ENCODE assay signal across 14 mouse cellular contexts in genomic region chr15:91063845-91064244, GRCm38 (mm10). TPM values are rescaled to one million over a fixed set of nuclear protein-coding genes. Genes with fewer than 3 reads are reported as not detected.
A peak's percentile ranks its signal among the peaks of the same experiment; 100 is the strongest.
DNase-seq lines count a peak whose midpoint lies in the region; ATAC-seq lines count a peak whose summit lies in the region.
"Had no signal": no experiment of that assay in that cellular context is flagged by ENCODE, and none has a peak within 500 bp of the region (broad histone marks: within the 10 kb centered on the region; RNA-seq: fewer than 3 reads in every experiment).

No protein-coding gene starts in this region.

- intact Hi-C loops in left cerebral cortex, postnatal 4 days (cut with DNase I), result no loop called here
- intact Hi-C loops in left cerebral cortex, postnatal 36 days (cut with DNase I), result no loop called here

- WGBS in forebrain, embryonic 16.5 days, result 35% methylated on average over 7 of the region's 7 CpGs
- WGBS in midbrain, embryonic 15.5 days, result 49% methylated on average over 7 of the region's 7 CpGs
- WGBS in intestine, embryonic 16.5 days, result 68% methylated on average over 7 of the region's 7 CpGs

- no peaks in the 10 kb centered on the region for H3K36me3 ChIP-seq in forebrain, embryonic 16.5 days (ENCODE audit: control insufficient read depth, insufficient read depth)
- no peaks in the 10 kb centered on the region for H3K36me3 ChIP-seq in midbrain, embryonic 15.5 days (replicated peaks)
- no peaks in the 10 kb centered on the region for H3K36me3 ChIP-seq in intestine, embryonic 16.5 days (ENCODE audit: control insufficient read depth, insufficient read depth, low read length)
- H3K36me3 ChIP-seq: embryonic facial prominence, embryonic 15.5 days; neural tube, embryonic 12.5 days had no signal

- DNase-seq in heart, adult 11 months, result peak; percentile 23
- no peak for DNase-seq in heart, adult 9 months (ENCODE audit: low spot score in 2 of 2)
- peak; percentile 60 for DNase-seq in left cerebral cortex, postnatal 4 days
- no peak for DNase-seq in left cerebral cortex, postnatal 36 days (ENCODE audit: low spot score in 2 of 2)
- no peak for DNase-seq in right cerebral cortex, postnatal 36 days (ENCODE audit: low spot score in 2 of 2)
- DNase-seq: kidney, postnatal 36 days; lung, postnatal 14 days; thymus, adult 18-20 months had no signal

- H3K9me3 ChIP-seq in forebrain, embryonic 16.5 days (ENCODE audit: control insufficient read depth, low read length), result peaks cover 3% of the 10 kb centered on the region; the same call in 1 of the 2 replicates
- H3K9me3 ChIP-seq in midbrain, embryonic 15.5 days, result no peaks in the 10 kb centered on the region
- H3K9me3 ChIP-seq in intestine, embryonic 16.5 days (ENCODE audit: control insufficient read depth, low read length), result no peaks in the 10 kb centered on the region
- H3K9me3 ChIP-seq: embryonic facial prominence, embryonic 15.5 days had no signal

- peaks cover 6% of the 10 kb centered on the region for H3K4me1 ChIP-seq in forebrain, embryonic 16.5 days (replicated peaks; ENCODE audit: control insufficient read depth, insufficient read depth, low read length)
- H3K4me1 ChIP-seq in midbrain, embryonic 15.5 days, result 0 out of 2 replicates have a peak, but pooled peaks cover 2% of the 10 kb centered on the region
- H3K4me1 ChIP-seq in intestine, embryonic 16.5 days (ENCODE audit: control insufficient read depth, insufficient read depth, low read length), result no peaks in the 10 kb centered on the region
- H3K4me1 ChIP-seq: embryonic facial prominence, embryonic 15.5 days; neural tube, embryonic 12.5 days had no signal

- no peak overlapping the region for H3K9ac ChIP-seq in forebrain, embryonic 16.5 days (replicated peaks; ENCODE audit: low read depth, low read length)
- no peak overlapping the region for H3K9ac ChIP-seq in midbrain, embryonic 15.5 days
- H3K9ac ChIP-seq in intestine, embryonic 16.5 days (ENCODE audit: low read depth, low read length), result no peak overlapping the region
- H3K9ac ChIP-seq: embryonic facial prominence, embryonic 15.5 days; liver, embryonic 14.5 days; neural tube, embryonic 12.5 days had no signal

- peak overlapping the region; percentile 58 for H3K27ac ChIP-seq in forebrain, embryonic 16.5 days (ENCODE audit: low read length)
- no peak overlapping the region for H3K27ac ChIP-seq in midbrain, embryonic 15.5 days
- no peak overlapping the region for H3K27ac ChIP-seq in intestine, embryonic 16.5 days (ENCODE audit: low read length)
- H3K27ac ChIP-seq: embryonic facial prominence, embryonic 15.5 days; liver, embryonic 14.5 days; neural tube, embryonic 12.5 days had no signal

- no peak overlapping the region for H3K4me3 ChIP-seq in forebrain, embryonic 16.5 days (replicated peaks; ENCODE audit: low read length)
- H3K4me3 ChIP-seq in midbrain, embryonic 15.5 days, result no peak overlapping the region
- H3K4me3 ChIP-seq in intestine, embryonic 16.5 days (ENCODE audit: low read length), result no peak overlapping the region
- H3K4me3 ChIP-seq: embryonic facial prominence, embryonic 15.5 days; neural tube, embryonic 12.5 days had no signal

- H3K27me3 ChIP-seq in forebrain, embryonic 16.5 days (replicated peaks; ENCODE audit: control insufficient read depth, insufficient read depth, low read length), result no peaks in the 10 kb centered on the region
- no peaks in the 10 kb centered on the region for H3K27me3 ChIP-seq in midbrain, embryonic 15.5 days (replicated peaks)
- no peaks in the 10 kb centered on the region for H3K27me3 ChIP-seq in intestine, embryonic 16.5 days (replicated peaks; ENCODE audit: control insufficient read depth, insufficient read depth, low read length)
- H3K27me3 ChIP-seq: embryonic facial prominence, embryonic 15.5 days; neural tube, embryonic 12.5 days had no signal

- peak overlapping the region; percentile 28; the same call in 1 of the 2 replicates for H3K4me2 ChIP-seq in forebrain, embryonic 16.5 days (ENCODE audit: low read length)
- H3K4me2 ChIP-seq in midbrain, embryonic 15.5 days, result no peak overlapping the region
- no peak overlapping the region for H3K4me2 ChIP-seq in intestine, embryonic 16.5 days (ENCODE audit: low read depth, low read length)
- H3K4me2 ChIP-seq: embryonic facial prominence, embryonic 15.5 days; neural tube, embryonic 12.5 days had no signal

- peak; percentile 92 for ATAC-seq in forebrain, embryonic 16.5 days
- ATAC-seq in midbrain, embryonic 15.5 days (replicated peaks), result peak; percentile 58; the same call in 1 of the 2 replicates
- ATAC-seq in intestine, embryonic 16.5 days, result no peak

RNA-seq across cellular contexts. Expression of gene Kif21a, which starts 14.1 kb away (rescaled TPM):
- 10 to 100 TPM; 69.9 to 70.0 TPM for total RNA-seq in left cerebral cortex, postnatal 4 days (2021)
- total RNA-seq in left cerebral cortex, postnatal 36 days (2021), result 100 to 1,000 TPM; 120 to 130 TPM
- polyA plus RNA-seq in forebrain, embryonic 16.5 days (2015; fragmentation: Nextera tagmentation; extraction: Ambion mirVana), result 49.0 and 53.7 TPM in 2 replicates
- polyA plus RNA-seq in midbrain, embryonic 15.5 days (2015; fragmentation: Nextera tagmentation; extraction: Ambion mirVana), result 50.3 and 50.9 TPM in 2 replicates
- 10.6 and 11.2 TPM in 2 replicates for polyA plus RNA-seq in intestine, embryonic 16.5 days (2015; fragmentation: Nextera tagmentation; extraction: Ambion mirVana)

Comparison
In these comparisons a context has a peak if more than half of its experiments do, and no peak if none do; other contexts are left out.
1. DNase-seq: peak in heart, adult 11 months (single experiment) and left cerebral cortex, postnatal 4 days (single experiment); none in heart, adult 9 months (0 of 2), left cerebral cortex, postnatal 36 days (0 of 2) and right cerebral cortex, postnatal 36 days (0 of 2).